Mouse (Mus musculus) cerebellum, adult 11-12 months (tissue): ENCODE data around the gene Uso1.
A peak's percentile ranks its signal among the peaks of the same experiment; 100 is the strongest.
"Not testable (repeated sequence)": the region's sequence is repeated elsewhere in the genome, so short reads cannot be mapped to it uniquely, and the experiment has no call there.

ENCODE experiments used
- DNase-seq: peaks from one replicate; pipeline ENCODE4 v3.0.0; 2022

Uso1 gene

DNA sequence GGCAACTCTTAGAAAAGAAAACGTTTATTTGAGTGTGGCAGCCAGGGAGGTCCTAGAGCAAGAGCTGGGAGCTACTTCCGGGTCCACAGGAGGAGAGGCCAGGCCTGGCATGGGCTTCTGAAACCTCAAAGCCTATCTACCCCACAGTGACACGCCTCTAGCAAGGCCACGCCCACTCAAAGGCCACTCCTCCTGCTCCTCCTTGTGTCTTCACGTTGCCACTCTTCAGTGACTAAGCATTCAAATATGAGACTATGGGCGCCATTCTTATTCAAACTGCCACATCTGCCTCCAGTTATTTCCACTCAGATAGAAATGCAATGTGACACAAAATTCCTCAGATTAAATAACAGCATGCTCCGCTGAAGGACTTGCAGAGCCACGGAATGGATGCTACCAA is 9.2 kb upstream of the Uso1 start:
- no peak for DNase-seq

DNA sequence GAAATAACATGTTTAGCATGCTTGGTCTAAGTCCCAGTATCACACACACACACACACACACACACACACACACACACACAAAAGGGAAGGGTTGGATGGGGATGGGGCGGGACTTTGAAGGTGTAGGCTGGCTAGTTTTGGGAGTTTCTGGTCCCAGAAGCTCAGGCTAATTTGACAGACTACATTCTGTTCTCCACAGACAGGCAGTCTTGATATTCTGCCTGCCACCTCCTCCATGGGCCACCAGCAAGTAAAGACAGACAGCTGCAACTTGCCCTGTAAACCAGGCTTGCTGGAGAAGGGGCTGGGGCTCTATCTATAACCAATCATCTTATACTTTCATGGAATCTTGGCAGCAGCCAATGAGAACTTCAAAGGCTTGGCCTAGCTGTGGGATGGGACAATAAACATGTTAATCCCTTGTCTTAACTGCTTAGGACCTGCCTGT is 8.4 kb upstream of the Uso1 start:
- DNase-seq = no peak

DNA sequence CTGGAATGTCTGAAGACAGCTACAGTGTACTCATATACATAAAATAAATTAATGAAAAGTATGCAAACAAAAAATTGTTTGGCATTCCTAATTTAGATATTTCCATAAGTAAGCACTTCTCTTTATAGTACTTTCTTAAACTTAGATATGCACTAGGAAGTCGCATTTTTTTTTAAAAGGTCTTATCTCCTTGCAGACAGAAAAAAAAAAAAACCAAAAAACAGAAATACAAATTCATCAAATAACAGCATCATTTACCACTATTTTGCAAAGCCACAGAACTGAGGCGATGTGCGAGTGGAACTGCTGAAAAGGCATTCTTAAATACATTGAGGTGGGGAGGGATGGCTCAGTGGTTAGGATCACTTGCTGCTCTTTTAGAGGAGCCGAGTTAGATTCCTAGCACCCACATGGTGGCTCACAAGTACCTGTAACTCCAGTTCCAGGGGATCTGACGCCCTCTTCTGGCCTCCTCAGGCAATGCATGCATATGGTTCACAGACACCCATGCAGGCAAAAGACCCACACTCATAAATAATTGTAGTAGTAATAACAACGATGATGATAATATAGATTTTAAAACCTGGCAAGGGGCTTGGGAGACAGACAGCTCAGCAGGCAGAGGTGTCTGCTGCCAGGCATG is 7.6 kb upstream of the Uso1 start:
- no peak for DNase-seq

DNA sequence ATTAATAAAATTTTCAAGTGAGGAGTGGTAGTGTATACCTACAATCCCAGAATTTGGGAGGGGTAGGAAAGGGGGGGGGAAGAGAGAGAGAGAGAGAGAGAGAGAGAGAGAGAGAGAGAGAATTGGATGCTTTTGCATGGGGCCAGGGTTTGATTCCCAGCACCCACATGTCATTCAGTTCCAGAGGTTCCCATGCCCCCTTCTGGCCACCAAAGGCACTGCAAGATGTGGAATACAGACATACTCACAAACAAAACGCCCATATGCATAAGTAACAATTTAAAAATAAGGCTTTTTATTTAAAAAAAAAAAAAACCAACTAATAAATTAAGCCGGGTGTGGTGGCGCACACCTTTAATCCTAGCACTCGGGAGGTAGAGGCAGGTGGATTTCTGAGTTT is 5.6 kb upstream of the Uso1 start:
- no peak for DNase-seq

DNA sequence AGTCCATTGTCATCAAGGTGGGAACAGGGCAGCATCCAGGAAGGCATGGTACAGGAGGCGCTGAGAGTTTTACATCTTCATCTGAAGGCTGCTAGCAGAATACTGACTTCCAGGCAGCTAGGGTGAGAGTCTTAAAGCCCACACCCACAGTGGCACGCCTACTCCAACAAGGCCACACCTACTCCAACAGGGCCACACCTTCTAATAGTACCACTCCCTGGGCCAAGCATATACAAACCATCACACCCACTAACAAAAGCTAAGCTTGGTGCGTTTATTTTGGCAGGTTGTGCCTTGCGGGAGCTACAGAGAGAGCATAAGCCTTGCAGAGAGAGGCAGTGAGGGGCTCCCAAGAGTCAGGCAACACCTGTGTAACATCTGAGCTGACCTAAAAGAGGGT is 4.7 kb upstream of the Uso1 start:
- DNase-seq = not testable (repeated sequence)

DNA sequence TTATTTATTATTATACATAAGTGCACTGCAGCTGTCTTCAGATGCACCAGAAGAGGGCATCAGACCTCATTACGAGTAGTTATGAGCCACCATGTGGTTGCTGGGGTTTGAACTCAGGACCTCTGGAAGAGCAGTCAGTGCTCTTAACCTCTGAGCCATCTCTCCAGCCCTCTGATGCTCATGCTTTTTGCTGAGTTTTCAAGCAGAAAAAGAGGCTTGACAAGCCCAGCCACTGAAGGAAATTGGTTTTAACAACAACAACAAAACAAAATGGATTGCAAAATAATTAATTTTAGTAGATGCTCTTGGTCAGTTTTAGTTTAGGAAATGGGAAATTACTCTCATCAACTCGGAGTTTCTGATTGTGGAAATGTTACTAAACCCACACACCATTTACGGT is 2.8 kb upstream of the Uso1 start:
- DNase-seq = no peak

DNA sequence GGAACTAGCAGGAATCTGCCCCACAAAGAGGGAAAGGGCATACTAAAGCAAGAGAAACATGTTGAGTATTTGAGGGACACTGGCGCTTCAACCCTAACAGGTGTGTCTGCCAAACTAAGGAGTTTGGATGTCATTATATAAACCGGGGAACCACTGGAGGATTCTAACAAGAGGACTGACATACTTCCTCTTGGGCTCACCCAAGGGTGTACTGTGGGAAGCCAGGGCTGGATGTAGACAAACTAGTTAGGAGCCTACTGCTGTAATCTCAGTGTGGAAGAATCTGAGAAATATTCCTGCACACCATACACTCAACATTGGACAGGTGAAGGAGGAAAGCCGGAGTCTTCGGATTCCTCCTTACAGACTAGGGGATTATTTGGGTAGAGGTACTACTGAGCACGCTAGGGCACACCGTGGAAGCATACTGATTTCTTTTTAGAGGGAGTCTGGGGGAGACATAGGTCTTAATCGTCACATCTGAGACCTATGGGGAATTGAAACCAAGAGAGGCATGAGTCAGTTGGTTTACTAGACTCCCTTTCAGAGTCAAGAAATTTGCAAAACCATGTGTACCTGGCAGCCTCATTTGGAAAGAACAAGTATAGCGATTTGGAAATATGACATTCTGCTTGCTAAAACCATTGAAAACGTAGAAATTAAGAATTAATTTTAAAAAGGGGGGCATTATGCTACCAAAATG is 1.1 kb upstream of the Uso1 start:
- DNase-seq = no peak

DNA sequence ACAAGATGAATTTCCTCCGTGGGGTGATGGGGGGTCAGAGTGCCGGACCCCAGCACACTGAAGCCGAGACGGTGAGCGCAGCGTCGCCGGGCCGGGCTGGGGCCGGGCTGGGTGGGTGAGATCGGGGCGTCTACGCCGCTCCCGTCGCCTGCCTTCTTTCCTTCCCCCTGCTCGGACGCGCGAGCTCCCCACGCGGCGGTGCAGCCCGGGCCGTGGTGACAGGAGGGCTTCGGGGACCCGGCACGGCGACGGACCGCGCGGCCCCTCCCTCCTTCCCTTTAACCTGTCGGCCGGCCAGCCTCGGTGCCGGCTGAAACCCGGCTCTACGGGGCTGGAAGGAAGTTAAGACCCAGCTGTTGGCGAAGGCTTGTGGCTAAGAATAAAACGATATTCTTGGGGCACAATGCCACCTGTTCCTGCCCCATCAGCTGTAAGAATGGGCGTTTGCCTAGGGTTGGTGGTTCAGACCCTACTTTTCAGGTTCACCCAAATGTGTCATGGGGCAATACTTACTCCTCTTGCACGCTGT is 419 bp downstream of the Uso1 start:
- DNase-seq = peak; percentile 68

DNA sequence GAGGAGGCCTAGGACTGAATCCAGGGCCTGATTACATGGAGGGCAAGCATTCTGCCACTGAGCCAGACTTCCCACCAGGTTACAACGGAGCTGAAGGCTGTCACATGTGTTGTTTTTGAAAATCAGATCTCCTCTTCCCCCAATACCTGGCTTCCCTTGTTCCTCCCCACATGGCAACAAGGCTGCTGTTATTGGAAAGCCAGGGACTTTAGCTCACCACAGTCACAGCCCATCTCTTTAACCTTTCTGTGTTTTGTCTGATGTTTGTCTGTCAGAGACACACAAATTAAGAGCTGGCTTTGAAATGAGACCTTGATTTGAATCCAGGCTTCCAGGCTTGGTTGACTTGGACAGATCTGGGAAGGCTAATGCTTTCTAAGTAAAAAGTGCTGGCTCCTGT is 1.5 kb downstream of the Uso1 start:
- no peak for DNase-seq

DNA sequence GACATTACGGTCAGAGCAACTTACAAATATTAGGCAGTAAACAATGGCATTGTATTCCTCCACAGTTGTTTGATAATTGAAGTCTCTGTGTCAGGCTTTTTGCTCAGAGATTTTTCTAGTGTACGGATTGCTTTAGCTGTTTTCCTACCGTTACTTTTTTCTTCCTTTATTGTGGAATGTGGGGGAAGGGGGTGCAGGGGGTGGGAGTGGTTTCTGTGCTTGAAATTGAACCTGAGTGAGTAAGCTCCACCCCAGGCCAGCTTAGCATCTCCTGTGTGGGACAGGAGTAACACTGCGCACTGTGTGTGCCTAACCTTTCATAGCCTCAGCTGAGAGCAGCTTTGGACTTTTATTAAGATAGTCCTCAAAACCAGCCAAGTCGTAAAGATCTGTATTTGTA is 4.0 kb downstream of the Uso1 start:
- DNase-seq = no peak

DNA sequence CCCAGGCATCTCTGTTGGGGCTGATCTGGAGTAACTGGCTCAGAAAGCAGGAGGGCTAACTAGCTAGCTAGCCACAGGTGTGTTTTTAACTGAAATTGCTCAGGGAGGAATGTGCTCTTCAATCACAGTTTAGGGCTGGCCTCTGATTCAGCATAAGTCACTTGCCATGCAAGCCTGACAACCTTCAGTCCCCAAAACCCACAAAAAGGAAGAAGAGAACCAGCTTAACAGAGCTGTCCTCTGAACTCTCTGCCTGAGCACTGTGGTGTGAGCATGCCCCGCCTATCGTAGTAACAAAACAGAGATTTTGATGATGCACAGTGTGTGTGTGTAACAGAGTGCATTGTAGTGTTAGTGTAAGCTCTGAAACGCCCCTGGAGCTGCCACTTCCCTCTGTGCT is 4.7 kb downstream of the Uso1 start:
- no peak for DNase-seq

DNA sequence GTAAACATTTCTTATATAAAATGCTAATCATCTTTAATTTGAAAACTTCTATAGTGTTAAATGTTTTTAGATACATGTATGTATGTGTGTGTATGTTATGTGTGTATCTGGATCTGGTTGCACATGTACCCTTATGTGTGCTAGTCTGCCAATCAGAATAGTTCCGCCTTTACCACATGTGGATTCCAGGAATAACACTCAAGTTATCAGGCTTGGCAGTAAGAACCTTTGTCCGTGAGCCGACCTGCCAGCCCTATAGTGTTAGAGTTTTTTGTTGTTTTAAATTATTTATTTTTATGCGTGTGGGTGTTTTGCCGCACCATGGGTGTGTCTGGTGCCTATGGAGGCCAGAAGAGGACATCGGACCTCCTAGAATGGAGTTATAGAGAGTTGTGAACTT is 5.9 kb downstream of the Uso1 start:
- no peak for DNase-seq

DNA sequence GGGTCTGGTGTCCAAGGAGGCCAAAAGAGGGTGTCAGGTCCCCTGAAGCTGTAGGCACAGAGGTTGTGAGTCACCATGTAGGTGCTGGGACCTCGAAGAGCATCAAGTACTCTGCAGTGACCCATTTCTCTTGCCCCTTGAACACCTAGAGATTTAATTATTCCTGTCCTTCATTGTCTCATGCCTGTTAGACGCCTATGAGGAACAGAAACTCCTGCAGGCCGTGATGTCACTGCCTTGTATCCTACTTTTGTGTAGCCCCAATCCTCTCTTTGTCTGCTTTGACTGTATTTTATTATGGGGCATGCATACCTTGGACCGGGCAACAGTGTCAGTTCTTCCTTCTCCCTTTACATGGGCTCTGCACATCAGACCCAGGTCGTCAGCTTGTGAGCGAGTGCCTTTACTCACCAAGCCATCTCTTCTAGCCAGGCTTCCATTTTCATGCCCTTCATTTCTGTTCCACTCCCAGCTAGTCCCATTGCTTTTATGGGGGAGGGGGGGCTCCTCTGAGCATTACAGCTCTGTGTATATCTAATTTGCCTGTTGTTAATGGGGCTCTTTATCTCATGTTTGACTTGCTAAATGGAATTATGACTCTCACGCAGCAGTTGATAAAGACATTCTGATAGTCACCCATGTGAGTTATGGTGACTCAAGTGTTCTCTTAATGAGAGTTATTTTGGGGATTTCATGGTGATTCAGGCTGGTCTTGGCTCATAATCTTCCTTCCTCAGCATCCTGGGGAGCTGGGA is 7.4 kb downstream of the Uso1 start:
- no peak for DNase-seq

DNA sequence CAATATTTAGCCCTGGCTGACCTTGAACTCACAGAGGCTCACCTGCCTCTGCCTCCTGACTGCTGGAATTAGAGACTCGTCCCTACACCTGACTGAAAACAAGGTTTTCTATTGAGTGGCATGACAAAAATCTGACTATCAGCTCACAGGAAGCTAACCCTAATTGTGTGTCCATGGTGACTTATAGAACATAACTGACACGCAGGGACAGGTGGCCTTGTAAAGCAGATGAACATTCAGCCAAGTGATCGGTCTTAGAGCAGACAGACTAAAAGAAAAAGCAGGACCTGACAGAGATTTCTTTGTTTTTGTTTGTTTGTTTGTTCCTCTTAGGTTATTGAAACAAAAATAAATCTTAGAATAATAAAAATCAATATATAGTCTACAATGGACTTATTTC is 10.5 kb downstream of the Uso1 start:
- no peak for DNase-seq

DNA sequence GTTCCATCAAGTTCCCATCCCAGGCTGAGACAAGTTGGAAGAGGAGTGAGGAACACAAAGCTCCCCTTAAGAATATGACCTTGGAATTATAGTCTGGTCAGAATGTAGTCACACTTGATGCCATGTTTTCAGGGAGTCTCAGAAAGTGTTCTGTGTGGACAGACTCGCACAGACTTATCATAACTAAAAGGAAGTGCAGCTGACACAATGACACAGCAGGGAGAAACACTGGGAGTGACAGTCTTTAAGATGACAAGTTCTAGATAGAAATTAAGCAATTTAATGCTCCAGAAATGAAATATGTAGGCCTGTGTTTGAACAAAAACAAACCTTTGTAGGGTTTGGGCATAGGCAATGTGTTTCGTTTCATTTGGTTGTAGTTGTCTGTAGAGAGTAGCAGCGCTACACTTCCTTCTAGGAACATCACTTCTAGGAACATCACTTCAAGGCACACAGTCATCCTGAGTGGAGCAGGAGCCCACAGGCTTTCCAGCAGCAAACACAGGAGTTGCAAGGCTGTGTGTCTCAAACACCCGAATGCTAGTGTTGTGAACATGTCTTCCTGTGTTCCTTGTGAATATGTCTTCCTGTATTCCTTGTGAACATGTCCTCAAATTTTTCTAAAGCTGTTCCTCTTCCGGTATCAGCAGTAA is 11.7 kb downstream of the Uso1 start:
- no peak for DNase-seq

DNA sequence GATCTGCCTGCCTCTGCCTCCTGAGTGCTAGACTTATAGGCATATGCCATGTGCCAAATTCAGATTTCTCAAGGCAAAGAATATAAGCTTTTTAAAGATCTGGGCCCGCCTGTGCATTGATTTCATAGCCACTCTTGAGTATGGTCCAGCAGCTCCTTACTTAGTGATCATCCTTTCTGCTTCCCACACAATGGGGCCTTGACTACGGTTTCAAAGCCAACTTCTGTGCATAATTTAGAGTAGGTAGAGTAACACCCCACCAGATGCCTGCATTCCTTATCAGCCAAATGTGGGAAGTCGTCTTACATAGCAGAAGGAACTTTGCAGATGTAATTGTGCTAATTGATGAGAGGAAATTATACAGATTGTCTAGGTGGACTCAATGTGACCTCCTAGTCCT is 17.1 kb downstream of the Uso1 start:
- DNase-seq = no peak

DNA sequence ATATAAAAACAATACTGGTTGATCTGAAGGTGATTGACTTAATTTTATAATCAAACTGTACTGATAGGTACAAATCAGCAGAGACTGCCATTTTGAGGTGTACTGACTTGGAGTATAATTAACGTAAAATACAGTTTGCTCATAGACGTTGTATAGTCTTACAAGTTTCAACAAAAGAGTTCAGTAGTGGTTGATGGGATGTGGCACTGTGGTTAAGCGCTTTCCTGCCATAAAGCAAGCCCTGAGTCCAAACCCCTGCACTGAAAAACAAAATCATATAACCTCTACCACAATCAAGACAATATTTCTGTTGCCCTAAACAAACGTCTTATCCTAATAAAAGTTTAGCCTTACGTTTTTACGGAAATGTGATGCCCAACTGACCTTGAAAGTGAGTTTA is 28.2 kb downstream of the Uso1 start:
- DNase-seq = no peak

DNA sequence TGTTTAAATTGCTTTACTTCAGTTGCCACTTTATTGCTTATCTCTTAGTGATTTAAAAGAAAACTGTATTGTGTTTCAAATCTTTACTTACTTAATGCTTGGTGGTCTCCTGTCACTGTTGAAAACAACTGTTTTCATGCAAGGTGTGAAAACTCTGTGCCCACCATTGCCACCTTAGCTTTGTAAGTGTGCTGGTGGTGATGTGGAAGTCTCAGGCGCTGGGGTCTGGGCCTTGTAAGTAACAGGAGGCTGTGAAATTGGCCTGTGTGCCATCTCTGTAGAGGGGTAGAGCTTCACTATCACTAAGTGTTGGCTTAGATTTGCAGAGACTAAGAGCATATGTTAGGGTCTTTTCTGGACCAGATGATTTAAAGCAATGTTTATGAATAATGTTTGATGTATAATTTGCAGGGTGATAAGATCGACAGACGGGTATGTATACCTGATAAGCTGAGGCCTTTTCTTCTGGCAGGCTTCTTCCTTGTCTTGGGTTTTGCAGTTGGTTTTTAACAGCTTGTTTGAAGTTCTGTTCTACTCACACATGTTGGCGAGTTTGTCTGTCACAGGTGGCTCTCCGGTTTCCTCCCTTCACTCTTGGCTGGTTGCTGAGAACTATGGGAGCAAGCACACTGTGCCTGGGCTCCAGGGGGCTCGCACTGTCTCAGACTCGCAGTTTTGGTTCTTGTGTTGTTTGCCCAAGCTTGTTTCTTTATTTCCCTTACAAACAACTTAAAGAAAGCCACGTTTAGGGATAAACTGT is 45.5 kb downstream of the Uso1 start:
- no peak for DNase-seq

DNA sequence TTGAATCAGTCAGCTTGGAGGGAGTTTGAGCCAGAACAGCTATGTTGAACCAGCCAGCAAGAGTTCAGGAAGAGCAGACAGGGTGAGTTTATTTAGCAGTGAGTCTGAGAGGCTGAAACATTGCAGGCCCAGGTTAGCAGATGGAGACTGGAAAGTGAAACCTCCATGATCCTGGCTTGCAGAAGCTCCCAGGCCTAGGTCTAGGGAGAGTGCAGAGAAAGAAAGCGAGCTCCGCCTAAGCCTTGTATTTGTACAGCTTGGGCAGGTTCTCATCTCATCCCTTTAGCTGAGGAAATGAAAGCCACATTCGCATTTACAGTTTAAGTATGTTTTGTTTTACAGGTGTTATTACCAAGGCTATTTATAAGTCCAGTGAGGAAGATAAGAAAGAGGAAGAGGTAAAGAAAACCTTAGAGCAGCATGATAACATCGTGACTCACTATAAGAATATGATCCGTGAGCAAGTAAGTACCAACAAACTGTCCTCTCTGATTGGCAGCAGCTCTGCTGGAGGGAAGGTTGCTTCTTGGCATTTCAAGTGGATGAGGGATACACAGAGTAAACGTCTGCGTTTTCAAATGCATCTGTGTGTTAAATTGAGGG is 51.2 kb downstream of the Uso1 start:
- DNase-seq = no peak

DNA sequence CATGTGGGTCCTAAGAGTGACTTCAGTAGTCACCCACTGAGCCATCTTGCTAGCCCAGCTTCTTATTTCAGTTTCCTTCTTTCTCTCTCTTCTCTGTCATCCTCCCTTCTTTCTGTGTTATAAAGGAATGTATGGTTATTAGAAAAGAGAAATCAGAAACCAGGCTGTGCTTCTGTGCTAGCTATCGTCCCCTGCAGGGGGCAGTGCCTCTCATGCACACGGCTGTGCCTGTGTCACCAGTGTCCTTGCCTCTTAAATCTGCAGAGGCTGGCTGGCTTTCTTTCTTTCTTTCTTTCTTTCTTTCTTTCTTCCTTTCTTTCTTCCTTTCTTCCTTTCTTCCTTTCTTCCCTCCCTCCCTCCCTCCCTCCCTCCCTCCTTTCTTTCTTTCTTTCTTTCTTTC is 58.0 kb downstream of the Uso1 start:
- not testable (repeated sequence) for DNase-seq

DNA sequence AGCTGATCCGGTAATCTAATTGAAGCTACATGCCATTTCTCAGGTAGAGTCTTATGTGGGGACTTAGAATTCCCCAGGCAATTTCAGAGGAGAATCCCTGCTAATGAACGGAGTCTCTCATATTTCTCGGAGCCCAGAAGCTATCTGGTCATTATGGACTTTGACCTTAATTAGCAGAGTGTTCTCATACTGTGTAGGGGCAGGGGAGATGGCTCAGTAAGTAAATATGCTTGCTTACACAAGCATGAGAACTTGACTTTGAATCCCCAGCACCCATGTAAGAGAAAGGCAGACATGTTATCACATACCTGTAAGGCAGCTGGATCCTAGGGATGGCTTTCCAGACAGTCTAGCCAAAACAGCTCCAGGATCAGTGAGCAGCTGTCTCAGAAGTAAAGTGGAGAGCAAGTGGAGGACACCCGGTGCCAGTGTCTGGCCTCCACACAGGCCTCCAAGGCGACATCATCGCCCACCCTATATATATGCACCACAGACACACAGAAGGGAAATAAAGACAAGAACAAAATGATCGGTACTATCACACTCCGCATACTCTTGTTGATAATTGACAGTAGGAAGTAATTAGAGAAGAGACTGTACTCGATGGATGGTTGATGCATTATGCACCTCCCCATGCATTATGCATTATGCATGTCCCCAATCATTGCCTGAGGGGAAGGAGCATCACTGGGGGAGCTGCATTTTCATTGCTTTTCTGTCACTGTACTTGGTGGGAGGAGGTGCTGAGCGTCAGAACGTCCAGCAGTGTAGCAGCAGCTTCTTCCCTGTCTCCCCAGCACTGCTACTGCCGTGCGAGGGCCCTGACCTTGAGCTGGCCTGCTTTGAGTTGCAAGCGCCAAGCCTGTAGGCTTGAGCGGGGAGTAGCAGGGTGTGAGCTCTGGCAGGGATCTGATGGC is 59.4 kb downstream of the Uso1 start:
- DNase-seq = no peak
